Mouse (Mus musculus) lung, embryonic 14.5 days (tissue): ENCODE data around the gene Stim1. TPM values are rescaled to one million over a fixed set of nuclear protein-coding genes. Genes with fewer than 3 reads are reported as not detected.

Source experiments
- ATAC-seq: fragments of 200-750 bp; cut with Nextera tagmentation; 2 replicates; pipeline ENCODE4 v1.8.0; 2017; ENCODE audit warnings: mild to moderate bottlenecking, moderate TSS enrichment, moderate library complexity; ENCODE audit not compliant: insufficient read depth
- DNase-seq: peaks from one replicate; pipeline ENCODE4 v3.0.0-alpha.2; 2015
- H3K27ac ChIP-seq: fragments of 300-500 bp; sonication (generic); 2 replicates; pipeline ENCODE4 v1.5.1; 2014; ENCODE audit warnings: low read depth, mild to moderate bottlenecking, moderate library complexity
- H3K27me3 ChIP-seq: fragments of 300-500 bp; sonication (generic); 2 replicates; pipeline ENCODE4 v1.6.1; 2014; ENCODE audit warnings: low read length, control low read depth; ENCODE audit not compliant: insufficient read depth
- H3K36me3 ChIP-seq: fragments of 300-500 bp; sonication (generic); 2 replicates; pipeline ENCODE4 v1.6.1; 2014; ENCODE audit warnings: control low read depth; ENCODE audit not compliant: insufficient read depth
- H3K4me1 ChIP-seq: fragments of 300-500 bp; sonication (generic); 2 replicates; pipeline ENCODE4 v1.6.1; 2014; ENCODE audit warnings: antibody characterized with exemption, control low read depth; ENCODE audit not compliant: insufficient read depth
- H3K4me2 ChIP-seq: fragments of 300-500 bp; sonication (generic); 2 replicates; pipeline ENCODE4 v1.6.1; 2014; ENCODE audit warnings: mild to moderate bottlenecking
- H3K4me3 ChIP-seq: fragments of 300-500 bp; sonication (generic); 2 replicates; pipeline ENCODE4 v1.5.1; 2014; ENCODE audit warnings: low read depth, low read length
- H3K9ac ChIP-seq: fragments of 300-500 bp; sonication (generic); 2 replicates; pipeline ENCODE4 v1.6.1; 2014
- H3K9me3 ChIP-seq: fragments of 300-500 bp; sonication (generic); 2 replicates; pipeline ENCODE4 v1.6.1; 2016; ENCODE audit warnings: low read depth, low read length, control low read depth
- CTCF ChIP-seq: IDR thresholded peaks from 2 replicates; pipeline ENCODE4 v1.5.1; 2016; ENCODE audit warnings: antibody characterized with exemption, low read depth
- WGBS: fragments of 180-500 bp; shearing (Covaris S2); extraction: QIAGEN DNeasy Blood & Tissue Kit; methylation state at CpG from one replicate; pipeline ENCODE4 v1.1.7; 2014; 5-methylcytosine and 5-hydroxymethylcytosine counted together
- polyA plus RNA-seq: library from polyadenylated mRNA; unstranded; fragments of >200 nt; fragmentation: Nextera tagmentation; extraction: Ambion mirVana; gene quantifications from 2 replicates; pipeline ENCODE4 v1.2.1, GENCODE M21; 2014

The Stim1 gene
- polyA plus RNA-seq, 1 experiment from 2014 or later: 15.9 TPM

- no peak for ATAC-seq
- TF ChIP-seq CTCF: no peak
- H3K9ac ChIP-seq: no peak overlapping the region
- H3K36me3 ChIP-seq: peaks cover 27% of the 10 kb centered on the region
- H3K27me3 ChIP-seq: no peaks in the 10 kb centered on the region
- 70% methylated on average over 2 of the region's 2 CpGs for WGBS
- no peak overlapping the region for H3K4me2 ChIP-seq
- no peak for DNase-seq
- no peak overlapping the region for H3K4me3 ChIP-seq
- no peak overlapping the region for H3K27ac ChIP-seq
- no peaks in the 10 kb centered on the region for H3K9me3 ChIP-seq
- H3K4me1 ChIP-seq: peaks cover 29% of the 10 kb centered on the region
Observed at GRCm38 (mm10) chr7:102243870-102244269, 23.7 kb upstream of the Stim1 start.

- WGBS: 79% methylated on average over 3 of the region's 3 CpGs
- Histone ChIP-seq H3K27me3 (no peaks in the 10 kb centered on the region), H3K36me3 (peaks cover 18% of the 10 kb centered on the region), H3K9ac (no peak overlapping the region), H3K27ac (0 out of 2 replicates have a peak overlapping the region, but pooled peaks have one; percentile 6), H3K4me3 (no peak overlapping the region), H3K9me3 (no peaks in the 10 kb centered on the region), H3K4me2 (no peak overlapping the region), H3K4me1 (peaks cover 29% of the 10 kb centered on the region)
- ATAC-seq (no peak), DNase-seq (no peak)
- TF ChIP-seq CTCF: no peak
Observed at GRCm38 (mm10) chr7:102244782-102245535, 22.6 kb upstream of the Stim1 start.

- H3K27me3 ChIP-seq: no peaks in the 10 kb centered on the region
- TF ChIP-seq CTCF: no peak
- H3K4me1 ChIP-seq: peaks cover 29% of the 10 kb centered on the region
- H3K9me3 ChIP-seq: no peaks in the 10 kb centered on the region
- ATAC-seq: no peak
- H3K9ac ChIP-seq: peak overlapping the region; percentile 17; the same call in 1 of the 2 replicates
- 4% methylated on average over 1 of the region's 1 CpGs for WGBS
- peak overlapping the region; percentile 54 for H3K27ac ChIP-seq
- H3K4me3 ChIP-seq: no peak overlapping the region
- peaks cover 9% of the 10 kb centered on the region for H3K36me3 ChIP-seq
- H3K4me2 ChIP-seq: peak overlapping the region; percentile 83
- peak; percentile 47 for DNase-seq
Observed at GRCm38 (mm10) chr7:102245775-102246174, 21.8 kb upstream of the Stim1 start.

- H3K36me3 ChIP-seq: peaks cover 4% of the 10 kb centered on the region
- no peaks in the 10 kb centered on the region for H3K9me3 ChIP-seq
- ATAC-seq (no peak), DNase-seq (no peak)
- no peaks in the 10 kb centered on the region for H3K27me3 ChIP-seq
- peak overlapping the region; percentile 17; the same call in 1 of the 2 replicates for H3K9ac ChIP-seq
- H3K4me2 ChIP-seq: peak overlapping the region; percentile 83; the same call in 1 of the 2 replicates
- no peak for TF ChIP-seq CTCF
- H3K4me1 ChIP-seq: peaks cover 32% of the 10 kb centered on the region
- no peak overlapping the region for H3K4me3 ChIP-seq
- WGBS: 43% methylated on average over 6 of the region's 6 CpGs
- peak overlapping the region; percentile 54 for H3K27ac ChIP-seq
Observed at GRCm38 (mm10) chr7:102246265-102246664, 21.3 kb upstream of the Stim1 start.

- DNase-seq: no peak
- no peak for TF ChIP-seq CTCF
- no peak overlapping the region for H3K27ac ChIP-seq
Observed at GRCm38 (mm10) chr7:102246956-102247797, 20.4 kb upstream of the Stim1 start.

GRCm38 (mm10) chr7:102248691-102249404 lies 18.8 kb upstream of the Stim1 start:
- ATAC-seq (no peak), DNase-seq (no peak)
- Histone ChIP-seq H3K9ac (peak overlapping the region; percentile 84), H3K4me2 (peak overlapping the region; percentile 83), H3K9me3 (no peaks in the 10 kb centered on the region), H3K4me1 (peaks cover 33% of the 10 kb centered on the region), H3K4me3 (peak overlapping the region; percentile 81), H3K27me3 (no peaks in the 10 kb centered on the region), H3K36me3 (0 out of 2 replicates have a peak, but pooled peaks cover 3% of the 10 kb centered on the region), H3K27ac (peak overlapping the region; percentile 99; the same call in 1 of the 2 replicates)
- 10% methylated on average over 16 of the region's 16 CpGs for WGBS
- no peak for TF ChIP-seq CTCF

More at GRCm38 (mm10) chr7:102246956-102247797, 20.4 kb upstream of the Stim1 start:
- H3K27me3 ChIP-seq: no peaks in the 10 kb centered on the region
- no peak overlapping the region for H3K4me3 ChIP-seq
- peaks cover 33% of the 10 kb centered on the region for H3K4me1 ChIP-seq
- H3K9ac ChIP-seq: peak overlapping the region; percentile 29
- H3K9me3 ChIP-seq: no peaks in the 10 kb centered on the region
- 0 out of 2 replicates have a peak, but pooled peaks cover 3% of the 10 kb centered on the region for H3K36me3 ChIP-seq
- WGBS: 59% methylated on average over 12 of the region's 12 CpGs
- H3K4me2 ChIP-seq: peak overlapping the region; percentile 83
- ATAC-seq: no peak
